Mouse (Mus musculus) megakaryocyte-erythroid progenitor cell, adult 5-6 weeks (primary cell): ENCODE data around the gene Shisa3. TPM values are rescaled to one million over a fixed set of nuclear protein-coding genes. Genes with fewer than 3 reads are reported as not detected.

Experiments
- ATAC-seq: replicated peaks from 2 replicates; pipeline ENCODE4 v1.8.0; 2016; ENCODE audit warnings: mild to moderate bottlenecking, inconsistent platforms; ENCODE audit not compliant: severe bottlenecking, poor library complexity, low FRiP score, low TSS enrichment
- total RNA-seq, 2 experiments: library from RNA; stranded (forward) in 1 of 2; stranded (reverse) in 1 of 2; fragments of 200-1000, 215-1000 nt in 1 of 2; fragments of >200 nt in 1 of 2; fragmentation: Nextera tagmentation in 1 of 2; gene quantifications; 2 replicates each; pipeline ENCODE4 v1.2.3; 2014 to 2017

Shisa3 gene
- total RNA-seq, 2 experiments from 2014 or later = not detected

GRCm38 (mm10) chr5:67629861-67630260 is 22.2 kb downstream of the Shisa3 start:
- no peak for ATAC-seq

GRCm38 (mm10) chr5:67631261-67631660 is 23.6 kb downstream of the Shisa3 start:
- no peak for ATAC-seq

- ATAC-seq = no peak
Measured at GRCm38 (mm10) chr5:67633138-67633782, 25.6 kb downstream of the Shisa3 start.

GRCm38 (mm10) chr5:67633831-67634268 is 26.2 kb downstream of the Shisa3 start:
- ATAC-seq = no peak

- no peak for ATAC-seq
Measured at GRCm38 (mm10) chr5:67634339-67634738, 26.7 kb downstream of the Shisa3 start.

GRCm38 (mm10) chr5:67640596-67641312 is 33.1 kb downstream of the Shisa3 start:
- no peak for ATAC-seq

GRCm38 (mm10) chr5:67641406-67642120 is 33.9 kb downstream of the Shisa3 start:
- ATAC-seq = no peak

GRCm38 (mm10) chr5:67643537-67644255 is 36.0 kb downstream of the Shisa3 start:
- ATAC-seq = no peak

GRCm38 (mm10) chr5:67646756-67647529 is 39.3 kb downstream of the Shisa3 start:
- no peak for ATAC-seq

- peak; percentile 58; the same call in 1 of the 2 replicates for ATAC-seq
Measured at GRCm38 (mm10) chr5:67647568-67647967, 39.9 kb downstream of the Shisa3 start.

- no peak for ATAC-seq
Measured at GRCm38 (mm10) chr5:67649156-67649555, 41.5 kb downstream of the Shisa3 start.

- no peak for ATAC-seq
Measured at GRCm38 (mm10) chr5:67650021-67650420, 42.3 kb downstream of the Shisa3 start.

GRCm38 (mm10) chr5:67652468-67652867 is 44.8 kb downstream of the Shisa3 start:
- ATAC-seq = no peak

- no peak for ATAC-seq
Measured at GRCm38 (mm10) chr5:67653543-67653942, 45.9 kb downstream of the Shisa3 start.

- no peak for ATAC-seq
Measured at GRCm38 (mm10) chr5:67654572-67654971, 46.9 kb downstream of the Shisa3 start.

- ATAC-seq = no peak
Measured at GRCm38 (mm10) chr5:67655696-67656519, 48.2 kb downstream of the Shisa3 start.

GRCm38 (mm10) chr5:67656821-67657259 is 49.2 kb downstream of the Shisa3 start:
- no peak for ATAC-seq

- ATAC-seq = no peak
Measured at GRCm38 (mm10) chr5:67659864-67660263, 52.2 kb downstream of the Shisa3 start.
